In genomic region chr6:89613336-89614106, GRCm38 (mm10) we compare ENCODE assay signal across 8 mouse cellular contexts. TPM values are rescaled to one million over a fixed set of nuclear protein-coding genes. Genes with fewer than 3 reads are reported as not detected.
DNase-seq lines count a peak whose midpoint lies in the region; ATAC-seq lines count a peak whose summit lies in the region.

No protein-coding gene starts in this region.

- no peaks in the 10 kb centered on the region for H3K27me3 ChIP-seq in heart, embryonic 16.5 days (ENCODE audit: control insufficient read depth, insufficient read depth, low read length)
- no peaks in the 10 kb centered on the region for H3K27me3 ChIP-seq in forebrain, embryonic 11.5 days (ENCODE audit: control insufficient read depth, insufficient read depth, low read length)

- no peaks in the 10 kb centered on the region for H3K9me3 ChIP-seq in heart, embryonic 16.5 days (replicated peaks; ENCODE audit: control insufficient read depth, low read length)
- H3K9me3 ChIP-seq in forebrain, embryonic 11.5 days (ENCODE audit: control insufficient read depth, low read length), result no peaks in the 10 kb centered on the region

- no peak overlapping the region for H3K4me2 ChIP-seq in heart, embryonic 16.5 days (ENCODE audit: low read depth, low read length)
- H3K4me2 ChIP-seq in forebrain, embryonic 11.5 days (ENCODE audit: low read depth, low read length, severe bottlenecking), result no peak overlapping the region

- H3K36me3 ChIP-seq in heart, embryonic 16.5 days (ENCODE audit: control insufficient read depth, insufficient read depth), result no peaks in the 10 kb centered on the region
- no peaks in the 10 kb centered on the region for H3K36me3 ChIP-seq in forebrain, embryonic 11.5 days (ENCODE audit: control insufficient read depth, insufficient read depth, low read length)

- 53% methylated on average over 15 of the region's 15 CpGs for WGBS in heart, embryonic 16.5 days
- 54% methylated on average over 15 of the region's 15 CpGs for WGBS in forebrain, embryonic 11.5 days

- H3K27ac ChIP-seq in heart, embryonic 16.5 days (ENCODE audit: low read length), result no peak overlapping the region
- peak overlapping the region; percentile 91 for H3K27ac ChIP-seq in forebrain, embryonic 11.5 days (ENCODE audit: low read depth, low read length)

- peak; percentile 58; the same call in 1 of the 2 replicates for ATAC-seq in heart, embryonic 16.5 days (replicated peaks; ENCODE audit: extremely low read depth, insufficient read depth, low FRiP score)
- peak; percentile 90 for ATAC-seq in forebrain, embryonic 11.5 days (replicated peaks; ENCODE audit: low FRiP score)

- H3K9ac ChIP-seq in heart, embryonic 16.5 days (ENCODE audit: low read length), result no peak overlapping the region
- peak overlapping the region; percentile 32 for H3K9ac ChIP-seq in forebrain, embryonic 11.5 days (ENCODE audit: low read length)

- no peak for DNase-seq in heart, postnatal 36 days
- DNase-seq in forebrain, embryonic 11.5 days (ENCODE audit: low spot score), result peak; percentile 74
- peak; percentile 26 for DNase-seq in layer of hippocampus, adult 9-10 months (ENCODE audit: low spot score)
- DNase-seq in neural tube, embryonic 10.5 days (ENCODE audit: extremely low spot score, low spot score), result peak; percentile 45
- no peak for DNase-seq in spleen, adult 12 weeks (ENCODE audit: low spot score)
- no peak for DNase-seq in adrenal gland, adult 18-20 months (ENCODE audit: low spot score in 2 of 2)
- DNase-seq in kidney, postnatal 25 days, result no peak

- intact Hi-C loops in heart, postnatal 36 days (cut with DNase I), result no loop called here

- H3K4me1 ChIP-seq in heart, embryonic 16.5 days (ENCODE audit: control insufficient read depth, insufficient read depth, low read length), result peaks cover 5% of the 10 kb centered on the region
- peaks cover 6% of the 10 kb centered on the region; the same call in 1 of the 2 replicates for H3K4me1 ChIP-seq in forebrain, embryonic 11.5 days (replicated peaks; ENCODE audit: control insufficient read depth, insufficient read depth, low read length)

- H3K4me3 ChIP-seq in heart, embryonic 16.5 days (ENCODE audit: low read length), result no peak overlapping the region
- H3K4me3 ChIP-seq in forebrain, embryonic 11.5 days (ENCODE audit: low read depth, low read length), result no peak overlapping the region

RNA-seq across cellular contexts. Expression of gene Chchd6, which starts 18.1 kb away (rescaled TPM):
- polyA plus RNA-seq in heart, embryonic 16.5 days (2015; fragmentation: Nextera tagmentation; extraction: Ambion mirVana), result 58.1 TPM in 2 replicates
- 10 to 100 TPM in 1 of 2 experiments, 1 to 10 TPM in 1; 9.6 to 11.2 TPM for total RNA-seq in heart, postnatal 36 days (2021)
- 93.7 and 98.9 TPM in 2 replicates for polyA plus RNA-seq in forebrain, embryonic 11.5 days (2014; fragmentation: Nextera tagmentation; extraction: Ambion mirVana)
- total RNA-seq in adrenal gland, adult 18-20 months (2021), result 10 to 100 TPM; 30.3 to 51.6 TPM

RNA-seq across cellular contexts. Expression of gene Txnrd3, which starts 30.3 kb away (rescaled TPM):
- polyA plus RNA-seq in heart, embryonic 16.5 days (2015; fragmentation: Nextera tagmentation; extraction: Ambion mirVana), result 14.3 and 15.3 TPM in 2 replicates
- 10 to 100 TPM; 15.8 to 17.8 TPM for total RNA-seq in heart, postnatal 36 days (2021)
- polyA plus RNA-seq in forebrain, embryonic 11.5 days (2014; fragmentation: Nextera tagmentation; extraction: Ambion mirVana), result 8.6 and 9.9 TPM in 2 replicates
- 10 to 100 TPM; 10.2 to 10.7 TPM for total RNA-seq in adrenal gland, adult 18-20 months (2021)

Comparison
In these comparisons a context has a peak if more than half of its experiments do, and no peak if none do; other contexts are left out.
1. DNase-seq: peak in forebrain, embryonic 11.5 days (single experiment), layer of hippocampus, adult 9-10 months (single experiment) and neural tube, embryonic 10.5 days (single experiment); none in heart, postnatal 36 days (0 of 2), spleen, adult 12 weeks (single experiment), adrenal gland, adult 18-20 months (0 of 2) and kidney, postnatal 25 days (0 of 2).